Mouse (Mus musculus) heart, embryonic 16.5 days (tissue): ENCODE results near the gene Trio. TPM values are rescaled to one million over a fixed set of nuclear protein-coding genes. Genes with fewer than 3 reads are reported as not detected.

Experiments
- ATAC-seq: fragments of 200-750 bp; cut with Nextera tagmentation; replicated peaks from 2 replicates; pipeline ENCODE4 v1.8.0; 2017; ENCODE audit warnings: moderate number of reproducible peaks; ENCODE audit not compliant: insufficient read depth, low FRiP score; ENCODE audit errors: extremely low read depth
- H3K27ac ChIP-seq: fragments of 300-500 bp; sonication (generic); 2 replicates; pipeline ENCODE4 v1.5.1; 2014; ENCODE audit warnings: mild to moderate bottlenecking, low read length, control low read depth, moderate library complexity
- H3K27me3 ChIP-seq: fragments of 300-500 bp; sonication (generic); 2 replicates; pipeline ENCODE4 v1.6.1; 2014; ENCODE audit warnings: low read length, mixed read lengths; ENCODE audit not compliant: control insufficient read depth, insufficient read depth
- H3K36me3 ChIP-seq: fragments of 300-500 bp; sonication (generic); 2 replicates; pipeline ENCODE4 v1.6.1; 2014; ENCODE audit not compliant: control insufficient read depth, insufficient read depth
- H3K4me1 ChIP-seq: fragments of 300-500 bp; sonication (generic); 2 replicates; pipeline ENCODE4 v1.6.1; 2014; ENCODE audit warnings: low read length, mixed read lengths; ENCODE audit not compliant: control insufficient read depth, insufficient read depth
- H3K4me2 ChIP-seq: fragments of 300-500 bp; sonication (generic); 2 replicates; pipeline ENCODE4 v1.6.1; 2014; ENCODE audit warnings: low read depth, mild to moderate bottlenecking, control low read depth, low read length
- H3K4me3 ChIP-seq: fragments of 300-500 bp; sonication (generic); 2 replicates; pipeline ENCODE4 v1.5.1; 2014; ENCODE audit warnings: mild to moderate bottlenecking, control low read depth, low read length
- H3K9ac ChIP-seq: fragments of 300-500 bp; sonication (generic); 2 replicates; pipeline ENCODE4 v1.6.1; 2014; ENCODE audit warnings: low read length, control low read depth
- H3K9me3 ChIP-seq: fragments of 300-500 bp; sonication (generic); replicated peaks from 2 replicates; pipeline ENCODE4 v1.6.1; 2016; ENCODE audit warnings: low read length; ENCODE audit not compliant: control insufficient read depth
- WGBS: fragments of 180-500 bp; shearing (Covaris S2); extraction: QIAGEN DNeasy Blood & Tissue Kit; methylation state at CpG from one replicate; pipeline ENCODE4 v1.1.7; 2014; 5-methylcytosine and 5-hydroxymethylcytosine counted together
- polyA plus RNA-seq: library from polyadenylated mRNA; unstranded; fragments of >200 nt; fragmentation: Nextera tagmentation; extraction: Ambion mirVana; gene quantifications from 2 replicates; pipeline ENCODE4 v1.2.1, GENCODE M21; 2015

The Trio gene
- polyA plus RNA-seq, 1 experiment from 2014 or later, result 18.7 TPM

DNA sequence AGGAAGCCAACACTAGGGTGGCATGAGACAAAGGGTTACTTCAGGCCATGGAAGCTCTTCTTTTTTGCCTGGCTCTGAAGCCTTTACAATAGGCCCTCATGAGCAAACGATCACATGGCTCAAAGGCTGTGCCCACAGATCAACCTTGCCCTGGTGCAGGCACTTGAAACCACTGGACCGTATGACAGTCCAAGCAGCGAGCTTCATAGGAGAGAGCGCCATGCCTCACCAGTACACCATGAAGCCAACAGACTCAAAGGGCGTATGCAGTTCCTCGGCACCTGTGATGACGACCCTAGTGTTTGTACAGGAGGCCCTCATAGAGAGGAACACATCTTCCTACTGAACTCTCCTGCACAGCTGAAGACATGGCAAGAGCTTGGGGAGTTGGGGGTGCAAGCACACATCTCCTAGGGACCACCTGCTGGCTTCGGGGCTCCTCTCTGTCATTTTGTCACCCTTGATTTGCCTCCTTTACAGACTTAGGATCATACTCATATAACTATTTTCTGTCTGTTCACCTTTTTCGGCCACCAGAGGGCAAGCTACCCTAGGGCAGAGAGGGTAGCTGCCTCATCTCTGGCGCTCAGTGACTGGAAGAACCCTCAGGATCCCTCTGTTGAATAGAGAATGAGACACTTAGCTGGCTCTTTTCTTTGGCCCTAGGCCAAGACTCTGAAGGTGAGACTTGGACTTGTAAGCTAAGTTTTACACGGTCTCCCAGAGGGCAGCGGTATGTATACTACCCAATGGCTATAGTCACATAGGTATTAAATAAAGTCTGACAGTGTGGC lies 273.8 kb downstream of the Trio start:
- Histone ChIP-seq H3K4me3 (no peak overlapping the region), H3K27ac (no peak overlapping the region), H3K4me2 (no peak overlapping the region), H3K9me3 (no peaks in the 10 kb centered on the region), H3K9ac (no peak overlapping the region), H3K4me1 (no peaks in the 10 kb centered on the region), H3K36me3 (peaks cover 59% of the 10 kb centered on the region), H3K27me3 (no peaks in the 10 kb centered on the region)
- peak; percentile 50; the same call in 1 of the 2 replicates for ATAC-seq
- WGBS, result 72% methylated on average over 12 of the region's 12 CpGs

GRCm38 (mm10) chr15:27748739-27749138 lies 276.9 kb downstream of the Trio start:
- ATAC-seq, result no peak
- peaks cover 12% of the 10 kb centered on the region for H3K4me1 ChIP-seq
- no peaks in the 10 kb centered on the region for H3K9me3 ChIP-seq
- H3K27ac ChIP-seq, result no peak overlapping the region
- 86% methylated on average over 8 of the region's 8 CpGs for WGBS
- no peak overlapping the region for H3K9ac ChIP-seq
- H3K4me2 ChIP-seq, result no peak overlapping the region
- no peaks in the 10 kb centered on the region for H3K27me3 ChIP-seq
- H3K4me3 ChIP-seq, result no peak overlapping the region
- peaks cover 42% of the 10 kb centered on the region for H3K36me3 ChIP-seq

GRCm38 (mm10) chr15:27747512-27747911 lies 278.1 kb downstream of the Trio start:
- ATAC-seq, result no peak
- 84% methylated on average over 18 of the region's 18 CpGs for WGBS

DNA sequence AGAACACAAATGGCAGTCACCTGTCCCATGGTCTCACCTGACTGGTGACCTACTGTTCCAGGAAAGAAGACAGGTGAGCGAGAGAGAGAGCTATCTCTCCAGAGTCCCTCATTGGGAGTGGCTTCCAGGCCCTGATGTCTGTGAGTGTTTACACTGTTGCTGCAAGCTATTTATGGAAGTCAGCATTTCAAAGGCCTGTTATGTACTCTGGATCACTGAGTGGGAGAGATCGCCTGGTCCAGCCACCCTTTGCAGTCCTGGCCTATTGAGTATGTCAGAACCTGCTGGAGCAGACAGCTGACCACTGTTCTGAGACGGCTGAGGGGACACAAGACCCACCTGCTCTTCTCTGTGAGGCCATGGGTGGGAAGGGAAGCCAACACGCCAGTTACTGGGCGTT lies 280.7 kb downstream of the Trio start:
- Histone ChIP-seq H3K4me2 (no peak overlapping the region), H3K36me3 (peaks cover 54% of the 10 kb centered on the region), H3K27me3 (no peaks in the 10 kb centered on the region), H3K4me3 (no peak overlapping the region), H3K4me1 (peaks cover 16% of the 10 kb centered on the region), H3K9ac (0 out of 2 replicates have a peak overlapping the region, but pooled peaks have one; percentile 39), H3K27ac (peak overlapping the region; percentile 61), H3K9me3 (no peaks in the 10 kb centered on the region)
- whole genome bisulfite sequencing, result 57% methylated on average over 5 of the region's 5 CpGs
- peak; percentile 54; the same call in 1 of the 2 replicates for ATAC-seq

More at GRCm38 (mm10) chr15:27747512-27747911, 278.1 kb downstream of the Trio start:
- H3K9me3 ChIP-seq, result no peaks in the 10 kb centered on the region
- no peak overlapping the region for H3K4me2 ChIP-seq
- H3K36me3 ChIP-seq, result peaks cover 43% of the 10 kb centered on the region
- H3K4me1 ChIP-seq, result peaks cover 12% of the 10 kb centered on the region
- H3K9ac ChIP-seq, result no peak overlapping the region
- no peak overlapping the region for H3K4me3 ChIP-seq
- H3K27ac ChIP-seq, result no peak overlapping the region
- H3K27me3 ChIP-seq, result no peaks in the 10 kb centered on the region

DNA sequence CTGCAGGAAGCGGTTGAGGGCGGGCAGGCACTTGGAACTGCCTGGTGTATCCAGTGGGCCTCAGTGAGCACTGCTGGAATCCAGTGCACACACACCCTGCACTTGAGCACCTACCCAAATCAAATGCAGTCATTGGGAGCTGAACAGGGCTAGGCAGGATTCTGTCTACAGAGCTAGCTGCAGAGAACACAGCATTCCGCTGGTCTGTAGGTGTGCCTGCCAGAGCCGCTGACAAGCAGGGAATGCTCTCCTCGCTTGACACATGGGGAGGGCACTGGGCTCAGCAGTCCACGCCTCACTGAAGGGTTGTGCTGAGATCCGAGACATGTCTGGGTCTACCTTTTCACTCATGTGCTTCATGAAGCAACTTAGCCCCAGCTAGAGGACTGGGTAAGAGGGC lies 285.6 kb downstream of the Trio start:
- Histone ChIP-seq H3K4me1 (peaks cover 9% of the 10 kb centered on the region), H3K27me3 (no peaks in the 10 kb centered on the region), H3K4me2 (no peak overlapping the region), H3K9me3 (no peaks in the 10 kb centered on the region), H3K4me3 (no peak overlapping the region), H3K27ac (peak overlapping the region; percentile 33; the same call in 1 of the 2 replicates), H3K9ac (no peak overlapping the region), H3K36me3 (peaks cover 37% of the 10 kb centered on the region)
- WGBS, result 52% methylated on average over 7 of the region's 7 CpGs
- peak; percentile 71 for ATAC-seq

- no peak overlapping the region for H3K4me3 ChIP-seq
- H3K36me3 ChIP-seq, result peaks cover 38% of the 10 kb centered on the region
- no peaks in the 10 kb centered on the region for H3K9me3 ChIP-seq
- no peaks in the 10 kb centered on the region for H3K4me1 ChIP-seq
- no peak overlapping the region for H3K27ac ChIP-seq
- no peaks in the 10 kb centered on the region for H3K27me3 ChIP-seq
- WGBS, result 90% methylated on average over 4 of the region's 4 CpGs
- no peak for ATAC-seq
- no peak overlapping the region for H3K9ac ChIP-seq
- no peak overlapping the region for H3K4me2 ChIP-seq
These were observed 293.8 kb downstream of the Trio start for GRCm38 (mm10) chr15:27731818-27732217.

DNA sequence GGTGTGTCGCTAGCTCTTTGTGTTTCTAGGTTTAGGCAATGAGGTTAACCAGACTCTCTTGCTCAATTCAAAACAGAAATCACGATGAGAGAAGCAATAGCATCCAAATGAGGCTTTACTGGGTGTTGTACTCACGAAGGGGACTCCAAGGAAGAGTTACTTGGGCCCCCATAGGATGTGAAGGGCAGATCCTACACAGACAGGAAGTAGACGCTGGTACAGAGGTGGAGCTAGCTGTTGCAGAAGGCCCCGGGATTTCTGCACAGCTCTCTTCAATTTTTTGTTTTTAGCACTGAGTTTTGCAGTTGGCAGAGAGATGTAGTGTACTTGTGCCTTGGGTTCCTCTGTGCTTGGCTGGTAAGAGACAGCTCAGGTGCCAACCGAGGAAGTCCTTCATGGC lies 299.4 kb downstream of the Trio start:
- no peak overlapping the region for H3K4me3 ChIP-seq
- ATAC-seq, result no peak
- H3K9me3 ChIP-seq, result peaks cover 3% of the 10 kb centered on the region; the same call in 1 of the 2 replicates
- WGBS, result 71% methylated on average over 6 of the region's 6 CpGs
- H3K36me3 ChIP-seq, result no peaks in the 10 kb centered on the region; the same call in 1 of the 2 replicates
- peaks cover 14% of the 10 kb centered on the region for H3K4me1 ChIP-seq
- no peak overlapping the region for H3K27ac ChIP-seq
- no peaks in the 10 kb centered on the region for H3K27me3 ChIP-seq
- no peak overlapping the region for H3K9ac ChIP-seq
- H3K4me2 ChIP-seq, result no peak overlapping the region

DNA sequence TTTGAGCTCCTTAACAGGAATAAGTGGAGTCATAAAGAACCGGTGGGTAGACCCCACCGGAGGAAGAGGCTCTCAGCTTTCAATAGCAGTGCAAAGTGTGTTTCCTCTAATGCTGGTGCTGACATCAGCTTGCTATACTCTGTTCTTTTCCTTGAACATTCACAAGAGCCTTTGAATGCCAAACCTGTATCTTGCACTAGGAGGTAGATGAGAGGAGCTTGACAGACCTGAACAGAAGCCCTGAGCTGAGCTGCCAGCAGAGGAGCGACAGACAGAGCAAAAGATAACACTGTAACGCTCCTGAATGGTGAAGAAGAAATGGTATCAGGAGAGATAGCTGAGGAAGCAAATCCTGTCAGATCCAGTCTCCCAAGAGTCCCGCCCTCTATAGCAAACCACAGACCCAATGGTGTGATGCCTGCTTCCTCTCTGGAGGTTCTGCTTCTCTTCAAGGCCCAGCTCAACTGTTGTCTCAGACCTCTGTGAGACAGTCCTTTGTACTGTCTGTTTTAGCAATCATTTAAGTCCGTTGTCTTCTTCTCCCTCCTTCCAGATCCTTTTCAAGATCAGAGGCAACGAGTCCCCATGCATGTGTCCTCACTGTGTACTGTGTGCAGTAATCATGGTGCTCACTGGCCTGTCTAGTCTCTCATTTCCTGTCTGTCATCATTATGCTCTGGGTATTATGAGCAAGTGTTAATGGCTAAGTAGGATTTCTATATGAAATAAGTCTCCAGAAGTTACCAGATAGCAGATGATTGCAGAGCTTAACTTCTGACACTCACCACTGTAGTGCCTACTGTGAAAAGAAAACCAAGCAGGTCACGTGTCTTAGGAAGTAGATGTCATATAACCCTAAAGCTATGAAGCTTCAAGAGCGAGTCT lies 300.6 kb downstream of the Trio start:
- H3K27ac ChIP-seq, result peak overlapping the region; percentile 58
- peak overlapping the region; percentile 19; the same call in 1 of the 2 replicates for H3K4me2 ChIP-seq
- H3K9ac ChIP-seq, result no peak overlapping the region
- ATAC-seq, result 0 out of 2 replicates have a peak, but pooled peaks have one; percentile 23
- H3K27me3 ChIP-seq, result no peaks in the 10 kb centered on the region
- peaks cover 3% of the 10 kb centered on the region; the same call in 1 of the 2 replicates for H3K9me3 ChIP-seq
- H3K4me1 ChIP-seq, result peaks cover 14% of the 10 kb centered on the region
- no peak overlapping the region for H3K4me3 ChIP-seq
- 35% methylated on average over 9 of the region's 9 CpGs for WGBS
- H3K36me3 ChIP-seq, result no peaks in the 10 kb centered on the region
